Mouse (Mus musculus): ENCODE measurements around the gene Suco. TPM values are rescaled to one million over a fixed set of nuclear protein-coding genes. Genes with fewer than 3 reads are reported as not detected.

Gene Suco
- total RNA-seq (2014; rRNA removed) (39.6 and 40.9 TPM in 2 replicates), polyA plus RNA-seq (2015; fragmentation: Nextera tagmentation; extraction: Ambion mirVana) (17.8 and 18.5 TPM in 2 replicates)

DNA sequence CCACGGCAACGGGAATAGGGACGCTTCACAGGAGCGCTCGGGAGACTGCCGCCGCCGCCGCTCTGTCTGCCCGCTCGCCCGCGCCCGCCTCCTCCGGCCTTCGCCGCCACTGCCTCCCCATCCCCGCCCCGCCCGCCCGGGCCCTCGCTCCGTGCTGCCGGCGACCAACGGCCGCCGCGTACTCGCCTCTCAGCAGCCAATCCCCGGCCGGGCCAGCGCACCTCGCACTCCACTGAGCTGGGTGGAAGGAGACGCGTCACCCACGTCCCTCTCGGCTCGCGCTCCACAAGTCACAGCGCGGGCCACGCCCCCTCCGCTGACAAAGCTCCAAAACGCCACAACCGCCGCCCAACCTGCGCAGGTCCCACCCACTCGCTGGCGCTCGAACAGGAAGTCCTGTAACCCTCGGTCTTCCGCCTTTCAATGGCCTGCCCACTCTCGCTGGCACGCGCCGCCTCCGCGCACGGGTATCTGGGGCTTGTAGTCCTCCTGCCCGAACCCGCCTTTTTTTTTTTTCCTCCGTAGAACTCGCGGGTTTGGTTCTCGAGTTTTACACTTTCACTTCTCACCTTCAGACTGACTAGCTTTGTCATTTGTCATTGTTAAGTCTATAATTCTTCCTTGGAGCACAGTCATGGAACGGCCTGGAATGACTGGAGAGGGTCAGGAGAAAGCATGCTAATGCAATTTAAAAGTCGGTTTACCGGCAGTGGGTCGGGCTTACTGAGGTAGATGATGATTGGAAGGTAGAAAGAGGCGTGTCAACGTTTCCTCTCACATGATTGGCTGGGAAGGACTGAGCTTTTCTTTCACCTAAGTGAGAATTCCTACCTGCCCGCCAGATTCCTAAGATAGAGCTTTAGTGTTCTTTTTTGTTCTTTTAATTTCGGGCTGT, at the start of gene Suco:
Gene Suco, minus strand, starts transcription at position 130 of the 895 bp plus-strand sequence.
- Histone ChIP-seq H3K27ac (ENCODE audit: low read depth, low read length) (peak within 1 kb of the TSS; percentile 95), H3K4me1 (ENCODE audit: insufficient read depth) (peaks cover 16% of the 10 kb centered on the region; the same call in 1 of the 2 replicates), H3K9me3 (ENCODE audit: low read length) (no peaks in the 10 kb centered on the region), H3K9ac (peak within 1 kb of the TSS; percentile 83), H3K36me3 (ENCODE audit: insufficient read depth) (no peaks in the 10 kb centered on the region), H3K27me3 (ENCODE audit: insufficient read depth, low read length) (no peaks in the 10 kb centered on the region), H3K4me2 (ENCODE audit: low read depth) (peak within 1 kb of the TSS; percentile 76), H3K4me3 (ENCODE audit: low read depth, low read length) (peak within 1 kb of the TSS; percentile 73)
- no peak for TF ChIP-seq CTCF (IDR thresholded peaks at IDR 0.05; ENCODE audit: low read depth)
- ATAC-seq, result peak; percentile 98
- under 1% methylated on average over 73 of the region's 74 CpGs for whole genome bisulfite sequencing
- DNase-seq, result peak; percentile 100

DNA sequence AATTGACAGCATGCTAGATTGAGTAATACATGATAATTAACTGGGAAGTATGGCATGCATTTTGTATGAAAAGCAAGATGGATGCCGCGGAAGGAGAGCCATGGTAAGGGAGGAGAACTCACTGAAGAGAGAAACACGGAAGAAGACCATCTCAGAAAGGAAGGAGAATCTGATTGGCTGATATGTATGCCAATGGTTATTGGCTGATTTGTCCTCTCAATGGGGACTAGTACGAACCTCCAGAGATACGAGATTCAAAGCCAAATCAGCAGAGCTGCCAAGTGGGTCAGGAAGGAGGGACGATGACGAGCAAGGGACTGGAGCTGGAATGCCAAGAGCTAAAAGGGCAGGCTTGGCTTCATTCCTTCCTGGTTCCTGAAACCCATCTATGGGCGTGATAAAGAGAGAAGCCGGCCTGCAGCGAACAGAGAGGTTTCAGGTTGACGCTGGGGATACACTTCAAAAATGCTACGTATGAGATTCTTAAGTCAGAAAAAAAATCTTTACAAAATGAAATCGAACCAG, 48.9 kb upstream of the Suco start:
- no peak overlapping the region for H3K4me3 ChIP-seq (ENCODE audit: low read depth, low read length)
- WGBS, result 84% methylated on average over 13 of the region's 13 CpGs
- no peaks in the 10 kb centered on the region for H3K4me1 ChIP-seq (ENCODE audit: insufficient read depth)
- no peak for DNase-seq
- no peak overlapping the region for H3K4me2 ChIP-seq (ENCODE audit: low read depth)
- TF ChIP-seq CTCF (IDR thresholded peaks at IDR 0.05; ENCODE audit: low read depth), result no peak
- H3K9ac ChIP-seq, result no peak overlapping the region
- no peaks in the 10 kb centered on the region for H3K27me3 ChIP-seq (ENCODE audit: insufficient read depth, low read length)
- H3K9me3 ChIP-seq (ENCODE audit: low read length), result no peaks in the 10 kb centered on the region
- no peak for ATAC-seq
- no peak overlapping the region for H3K27ac ChIP-seq (ENCODE audit: low read depth, low read length)
- no peaks in the 10 kb centered on the region for H3K36me3 ChIP-seq (ENCODE audit: insufficient read depth)

DNA sequence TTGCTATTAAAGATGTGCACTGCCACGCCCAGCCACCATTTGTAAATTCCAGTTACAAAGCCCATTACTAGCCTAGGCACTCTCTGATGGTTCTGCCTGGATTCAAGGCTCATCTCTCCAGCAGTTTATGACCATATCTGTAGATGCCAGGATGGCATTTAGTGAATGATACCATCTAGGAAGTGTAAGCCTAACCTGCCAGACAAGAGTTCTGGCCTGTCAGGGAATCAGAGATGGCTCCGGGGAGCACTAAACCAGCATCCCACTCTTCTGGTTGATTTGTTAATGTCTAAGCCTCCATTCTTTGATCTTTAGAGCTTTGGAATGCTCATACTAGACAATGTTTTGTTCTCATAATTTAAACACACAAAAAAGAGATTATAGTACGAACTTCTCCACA, 47.8 kb upstream of the Suco start:
- Histone ChIP-seq H3K27me3 (ENCODE audit: insufficient read depth, low read length) (no peaks in the 10 kb centered on the region), H3K4me2 (ENCODE audit: low read depth) (no peak overlapping the region), H3K9ac (no peak overlapping the region), H3K36me3 (ENCODE audit: insufficient read depth) (no peaks in the 10 kb centered on the region), H3K9me3 (ENCODE audit: low read length) (no peaks in the 10 kb centered on the region), H3K27ac (ENCODE audit: low read depth, low read length) (no peak overlapping the region), H3K4me1 (ENCODE audit: insufficient read depth) (no peaks in the 10 kb centered on the region), H3K4me3 (ENCODE audit: low read depth, low read length) (no peak overlapping the region)
- no peak for ATAC-seq
- no peak for TF ChIP-seq CTCF (IDR thresholded peaks at IDR 0.05; ENCODE audit: low read depth)
- no peak for DNase-seq
- 54% methylated on average over 3 of the region's 3 CpGs for WGBS

DNA sequence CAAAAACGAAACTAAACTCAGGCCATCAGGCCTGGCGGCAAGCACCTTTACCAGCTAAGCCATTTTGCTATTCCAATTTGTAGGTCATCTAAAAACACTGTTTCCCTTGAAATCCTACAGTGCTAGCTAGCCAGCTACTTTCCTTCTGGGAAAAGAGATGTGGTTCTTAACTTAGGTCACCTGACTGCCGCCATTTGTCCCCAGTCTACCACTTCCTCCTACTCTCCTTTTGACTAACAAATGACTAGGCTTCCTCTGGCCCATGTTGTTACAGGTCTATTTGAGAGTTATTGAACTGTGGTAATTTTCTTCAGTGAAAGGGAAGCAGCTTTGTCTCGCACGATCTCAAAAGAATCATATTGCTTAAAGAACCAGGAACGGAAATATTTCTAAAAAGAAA, 45.4 kb upstream of the Suco start:
- DNase-seq, result no peak
- no peak for ATAC-seq
- H3K4me2 ChIP-seq (ENCODE audit: low read depth), result no peak overlapping the region
- H3K9me3 ChIP-seq (ENCODE audit: low read length), result no peaks in the 10 kb centered on the region
- WGBS, result 59% methylated on average over 6 of the region's 6 CpGs
- no peaks in the 10 kb centered on the region for H3K36me3 ChIP-seq (ENCODE audit: insufficient read depth)
- no peak overlapping the region for H3K4me3 ChIP-seq (ENCODE audit: low read depth, low read length)
- H3K9ac ChIP-seq, result no peak overlapping the region
- no peaks in the 10 kb centered on the region for H3K4me1 ChIP-seq (ENCODE audit: insufficient read depth)
- no peak overlapping the region for H3K27ac ChIP-seq (ENCODE audit: low read depth, low read length)
- TF ChIP-seq CTCF (IDR thresholded peaks at IDR 0.05; ENCODE audit: low read depth), result no peak
- H3K27me3 ChIP-seq (ENCODE audit: insufficient read depth, low read length), result no peaks in the 10 kb centered on the region

DNA sequence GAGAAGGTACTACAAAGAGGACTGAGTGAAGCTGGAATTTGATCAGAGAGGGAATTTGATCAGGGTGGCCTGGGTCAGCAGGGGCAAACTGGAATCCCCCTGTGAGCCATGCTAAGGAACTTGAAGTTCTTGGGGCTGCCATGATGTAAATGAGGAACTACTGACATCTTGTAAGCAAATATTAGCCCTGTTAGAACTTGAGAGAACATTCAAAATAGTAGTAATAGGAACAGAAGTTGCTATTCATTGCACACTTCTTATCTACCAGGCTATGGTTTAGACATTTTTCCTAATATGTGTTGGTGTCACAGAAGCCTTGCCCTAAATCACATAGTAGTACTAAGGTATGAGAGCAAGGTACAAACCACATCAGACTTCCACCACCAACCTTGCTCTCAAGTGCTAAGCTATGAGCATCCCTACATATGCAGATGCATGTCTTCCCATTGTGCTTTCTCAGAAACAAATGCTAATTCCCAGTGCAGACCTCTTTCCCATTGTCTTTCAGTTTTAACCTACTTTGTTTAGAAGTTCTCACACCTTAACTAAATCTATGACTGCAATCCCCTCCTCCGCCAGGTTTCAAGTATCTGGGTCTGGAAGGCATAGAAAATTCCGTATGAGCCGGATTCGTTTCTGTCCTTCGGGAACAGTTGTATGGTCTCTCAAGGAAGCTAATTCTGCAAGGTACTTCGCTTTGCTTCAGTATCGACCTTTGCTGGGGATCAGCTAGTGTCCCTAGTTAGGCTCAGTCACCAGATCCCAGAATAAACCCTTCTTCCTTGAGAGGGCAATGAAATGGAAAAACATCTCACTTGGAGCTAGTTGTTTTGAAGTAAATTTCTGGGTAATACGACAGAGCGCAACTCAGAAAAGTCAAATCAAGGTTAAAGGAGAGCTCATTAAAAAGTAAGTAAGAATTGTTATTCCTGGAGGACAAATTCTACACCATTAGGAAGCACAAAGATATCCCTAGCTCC, 44.3 kb upstream of the Suco start:
- no peak for ATAC-seq
- no peak for DNase-seq
- H3K27me3 ChIP-seq (ENCODE audit: insufficient read depth, low read length), result no peaks in the 10 kb centered on the region
- H3K36me3 ChIP-seq (ENCODE audit: insufficient read depth), result no peaks in the 10 kb centered on the region
- H3K9me3 ChIP-seq (ENCODE audit: low read length), result no peaks in the 10 kb centered on the region
- no peak overlapping the region for H3K4me3 ChIP-seq (ENCODE audit: low read depth, low read length)
- no peaks in the 10 kb centered on the region for H3K4me1 ChIP-seq (ENCODE audit: insufficient read depth)
- TF ChIP-seq CTCF (IDR thresholded peaks at IDR 0.05; ENCODE audit: low read depth), result no peak
- H3K9ac ChIP-seq, result no peak overlapping the region
- WGBS, result 87% methylated on average over 9 of the region's 9 CpGs
- no peak overlapping the region for H3K4me2 ChIP-seq (ENCODE audit: low read depth)
- H3K27ac ChIP-seq (ENCODE audit: low read depth, low read length), result no peak overlapping the region

DNA sequence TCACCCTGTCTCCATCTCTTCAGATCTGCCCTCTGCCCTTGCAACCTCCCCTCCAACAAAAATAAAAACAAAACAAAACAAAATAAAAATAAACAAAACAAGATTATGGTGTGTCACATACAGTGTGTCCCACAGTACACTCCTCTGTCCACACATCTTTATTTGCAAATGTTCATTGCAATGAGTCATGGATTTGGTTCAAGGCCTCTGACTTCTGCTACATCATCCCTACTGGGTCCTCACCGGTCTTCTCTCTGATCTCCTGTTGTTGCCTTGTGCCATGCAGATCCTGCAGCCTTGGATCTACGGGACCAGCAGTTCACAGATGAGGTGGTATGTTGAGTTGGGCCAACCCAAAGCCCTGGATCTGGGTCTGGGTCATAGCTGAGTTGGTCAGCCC, 43.1 kb upstream of the Suco start:
- H3K4me1 ChIP-seq (ENCODE audit: insufficient read depth), result no peaks in the 10 kb centered on the region
- DNase-seq (no peak), ATAC-seq (no peak)
- H3K4me3 ChIP-seq (ENCODE audit: low read depth, low read length), result no peak overlapping the region
- 91% methylated on average over 2 of the region's 2 CpGs for WGBS
- no peak for TF ChIP-seq CTCF (IDR thresholded peaks at IDR 0.05; ENCODE audit: low read depth)
- no peak overlapping the region for H3K9ac ChIP-seq
- H3K27me3 ChIP-seq (ENCODE audit: insufficient read depth, low read length), result no peaks in the 10 kb centered on the region
- H3K36me3 ChIP-seq (ENCODE audit: insufficient read depth), result no peaks in the 10 kb centered on the region
- H3K27ac ChIP-seq (ENCODE audit: low read depth, low read length), result no peak overlapping the region
- H3K9me3 ChIP-seq (ENCODE audit: low read length), result no peaks in the 10 kb centered on the region
- no peak overlapping the region for H3K4me2 ChIP-seq (ENCODE audit: low read depth)

Data from forebrain, postnatal 0 days (tissue).